Mouse (Mus musculus): ENCODE results near the gene Prrg1. TPM values are rescaled to one million over a fixed set of nuclear protein-coding genes. Genes with fewer than 3 reads are reported as not detected.
"Not testable (repeated sequence)": the region's sequence is repeated elsewhere in the genome, so short reads cannot be mapped to it uniquely, and the experiment has no call there.

Prrg1 gene
- polyA plus RNA-seq, 1 experiment from 2014 or later, result 6.9 TPM

DNA sequence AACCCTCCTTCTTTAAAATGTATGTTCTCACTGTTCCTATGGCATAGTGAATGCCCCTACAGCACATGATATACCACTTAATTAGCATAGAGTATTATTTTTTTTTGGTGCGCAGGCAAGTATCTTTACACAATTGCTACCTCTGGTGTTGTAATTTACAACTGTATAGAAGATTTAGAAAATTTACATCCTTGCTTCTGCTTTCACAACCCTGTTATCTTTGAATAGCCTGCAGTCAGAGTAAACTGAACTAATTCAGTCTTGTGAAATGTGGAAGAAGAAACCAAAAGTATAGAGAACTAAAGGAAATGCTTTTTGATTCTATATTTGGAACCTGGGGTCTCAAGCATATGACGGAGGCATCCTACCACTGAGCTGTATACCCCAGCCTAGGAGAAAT, 100.7 kb downstream of the Prrg1 start:
- 78% methylated on average over 2 of the region's 2 CpGs for WGBS
- no peak overlapping the region for H3K4me2 ChIP-seq
- no peaks in the 10 kb centered on the region for H3K9me3 ChIP-seq (replicated peaks)
- H3K9ac ChIP-seq, result no peak overlapping the region
- H3K36me3 ChIP-seq, result no peaks in the 10 kb centered on the region
- H3K4me3 ChIP-seq, result no peak overlapping the region
- H3K27ac ChIP-seq (ENCODE audit: poor library complexity, severe bottlenecking), result no peak overlapping the region
- ATAC-seq (ENCODE audit: insufficient number of reproducible peaks, low FRiP score), result no peak
- no peaks in the 10 kb centered on the region for H3K27me3 ChIP-seq (replicated peaks)
- no peaks in the 10 kb centered on the region for H3K4me1 ChIP-seq (replicated peaks)

DNA sequence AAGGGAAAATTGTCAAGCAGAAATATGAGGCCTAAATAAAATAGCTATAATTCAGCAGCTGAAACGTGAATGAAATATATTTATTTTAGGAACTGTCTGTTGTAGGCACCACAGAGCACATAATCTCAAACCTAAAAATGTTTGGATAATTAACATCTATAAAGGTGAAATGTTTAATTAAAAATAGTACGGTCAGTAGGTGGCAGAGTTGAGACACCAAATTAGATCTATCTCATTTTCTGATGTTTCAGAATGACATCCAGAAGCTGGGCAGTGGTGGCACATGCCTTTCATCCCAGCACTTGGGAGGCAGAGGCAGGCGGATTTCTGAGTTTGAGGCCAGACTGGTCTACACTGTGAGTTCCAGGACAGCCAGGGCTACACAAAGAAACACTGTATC, 104.0 kb downstream of the Prrg1 start:
- no peak overlapping the region for H3K4me2 ChIP-seq
- no peak overlapping the region for H3K4me3 ChIP-seq
- no peak for ATAC-seq (ENCODE audit: insufficient number of reproducible peaks, low FRiP score)
- no peaks in the 10 kb centered on the region for H3K27me3 ChIP-seq (replicated peaks)
- H3K27ac ChIP-seq (ENCODE audit: poor library complexity, severe bottlenecking), result no peak overlapping the region
- H3K4me1 ChIP-seq (replicated peaks), result no peaks in the 10 kb centered on the region
- 63% methylated on average over 3 of the region's 3 CpGs for WGBS
- H3K9me3 ChIP-seq (replicated peaks), result no peaks in the 10 kb centered on the region
- no peaks in the 10 kb centered on the region for H3K36me3 ChIP-seq
- H3K9ac ChIP-seq, result no peak overlapping the region

DNA sequence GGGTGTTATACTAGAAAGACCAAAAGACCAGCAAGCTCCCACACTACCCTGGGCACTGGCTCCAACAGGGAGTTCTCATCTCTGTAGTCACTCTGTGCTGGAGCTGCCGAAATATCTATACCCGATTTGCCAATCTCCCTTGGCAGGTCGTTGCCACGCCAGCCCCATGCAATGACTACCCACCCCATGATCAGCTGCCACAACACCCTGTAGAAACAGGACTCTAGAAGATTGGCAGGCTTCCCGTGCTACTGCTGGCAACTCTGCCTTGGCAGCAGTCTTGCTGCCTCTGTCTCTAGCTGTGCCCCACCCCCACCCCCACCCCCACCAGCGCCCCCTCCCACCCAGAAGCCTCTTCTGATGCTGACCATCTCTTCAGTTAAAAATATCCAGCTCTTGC, 149.3 kb downstream of the Prrg1 start:
- no peak overlapping the region for H3K4me3 ChIP-seq
- H3K4me2 ChIP-seq, result no peak overlapping the region
- no peaks in the 10 kb centered on the region for H3K36me3 ChIP-seq
- no peak for ATAC-seq (ENCODE audit: insufficient number of reproducible peaks, low FRiP score)
- H3K27ac ChIP-seq (ENCODE audit: poor library complexity, severe bottlenecking), result no peak overlapping the region
- no peak overlapping the region for H3K9ac ChIP-seq
- no peaks in the 10 kb centered on the region for H3K9me3 ChIP-seq (replicated peaks)
- no peaks in the 10 kb centered on the region for H3K4me1 ChIP-seq (replicated peaks)
- H3K27me3 ChIP-seq (replicated peaks), result no peaks in the 10 kb centered on the region
- WGBS, result 76% methylated on average over 6 of the region's 6 CpGs

DNA sequence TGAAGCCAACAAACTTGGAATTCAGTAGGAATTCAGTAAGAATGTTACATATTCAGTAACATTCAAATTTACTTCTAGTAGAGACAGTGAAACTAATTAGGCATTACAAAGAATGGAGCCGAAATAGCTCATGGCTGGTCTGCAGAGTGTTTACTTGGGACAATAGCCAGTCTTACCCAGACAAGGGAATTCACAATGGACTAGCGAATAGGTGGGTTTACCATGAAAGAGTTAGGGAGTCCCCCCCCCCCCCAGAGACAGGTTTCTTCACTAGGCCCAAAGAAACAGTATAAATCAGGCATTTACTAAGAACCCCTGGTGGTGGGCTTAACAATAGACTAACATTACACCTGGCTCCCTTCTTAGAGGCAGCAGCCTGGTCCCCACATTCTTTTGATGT, 180.3 kb downstream of the Prrg1 start:
- not testable (repeated sequence) for H3K4me3 ChIP-seq; H3K9me3 ChIP-seq (replicated peaks); H3K27ac ChIP-seq (ENCODE audit: poor library complexity, severe bottlenecking); H3K27me3 ChIP-seq (replicated peaks); H3K36me3 ChIP-seq; ATAC-seq (ENCODE audit: insufficient number of reproducible peaks, low FRiP score); H3K9ac ChIP-seq; H3K4me1 ChIP-seq (replicated peaks); H3K4me2 ChIP-seq
- WGBS, result 70% methylated on average over 2 of the region's 2 CpGs

Other genes with a start within 250 kb of the Prrg1 start
- gene 4930480E11Rik, start 214.3 kb downstream of the Prrg1 start, polyA plus RNA-seq (2016; fragmentation: Nextera tagmentation; extraction: Ambion mirVana), result not detected in 2 replicates
- not detected in 2 replicates for gene Fam47c, start 153.9 kb upstream of the Prrg1 start, polyA plus RNA-seq (2016; fragmentation: Nextera tagmentation; extraction: Ambion mirVana)

Measured in heart, embryonic 12.5 days (tissue).